Mouse (Mus musculus) G1E-ER4 (cell line): ENCODE measurements around the gene Klf12. TPM values are rescaled to one million over a fixed set of nuclear protein-coding genes. Genes with fewer than 3 reads are reported as not detected.

Experiments
- GATA1 ChIP-seq: IDR thresholded peaks from one replicate; pipeline ENCODE4 v1.8.0; 2012; ENCODE audit warnings: low read length, inconsistent platforms
- polyA plus RNA-seq: library from polyadenylated mRNA; stranded (reverse); fragments of >175 nt; gene quantifications from 2 replicates; pipeline ENCODE4 v1.2.3, GENCODE M21; 2012

The Klf12 gene
- polyA plus RNA-seq, 1 experiment: not detected

DNA sequence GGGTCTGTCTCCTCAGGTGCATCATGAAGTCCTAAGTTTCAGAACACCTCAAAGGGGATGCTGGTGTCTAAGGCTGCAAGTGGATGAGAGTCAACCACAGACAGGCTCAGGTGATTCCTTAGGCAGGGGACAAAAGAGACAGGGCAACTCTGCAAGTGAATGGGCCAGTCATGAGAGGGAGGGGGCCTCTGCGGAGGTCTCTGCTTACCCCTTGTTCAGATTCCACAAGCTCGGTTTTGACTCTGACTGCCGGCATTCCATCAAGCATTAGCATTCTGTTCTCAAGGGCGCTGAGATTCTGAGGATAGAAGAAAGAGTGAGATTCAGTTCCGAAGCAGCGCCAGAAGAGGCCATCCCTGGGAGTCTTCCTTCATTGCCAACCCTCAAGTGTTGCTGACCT is 174.9 kb downstream of the Klf12 start:
- TF ChIP-seq GATA1: no peak

DNA sequence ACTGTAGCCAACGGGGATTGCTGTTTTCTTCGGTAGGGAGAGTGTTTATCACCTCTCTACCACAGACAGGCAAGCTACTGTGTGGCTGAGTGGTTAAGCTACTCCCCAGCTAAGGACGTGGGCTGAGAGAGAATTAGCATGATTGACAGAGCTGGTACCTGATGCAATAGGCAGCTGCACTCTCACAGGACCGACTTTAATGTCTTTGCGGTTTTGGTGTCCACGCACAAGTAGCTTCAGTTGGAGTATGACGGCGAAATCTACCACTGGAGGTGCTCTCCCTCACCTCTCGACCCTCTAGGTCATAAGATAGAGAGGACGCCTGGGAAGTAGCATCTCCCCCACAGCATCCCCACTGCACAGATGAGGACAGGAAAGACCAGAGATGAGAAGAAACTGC is 178.9 kb downstream of the Klf12 start:
- no peak for TF ChIP-seq GATA1

DNA sequence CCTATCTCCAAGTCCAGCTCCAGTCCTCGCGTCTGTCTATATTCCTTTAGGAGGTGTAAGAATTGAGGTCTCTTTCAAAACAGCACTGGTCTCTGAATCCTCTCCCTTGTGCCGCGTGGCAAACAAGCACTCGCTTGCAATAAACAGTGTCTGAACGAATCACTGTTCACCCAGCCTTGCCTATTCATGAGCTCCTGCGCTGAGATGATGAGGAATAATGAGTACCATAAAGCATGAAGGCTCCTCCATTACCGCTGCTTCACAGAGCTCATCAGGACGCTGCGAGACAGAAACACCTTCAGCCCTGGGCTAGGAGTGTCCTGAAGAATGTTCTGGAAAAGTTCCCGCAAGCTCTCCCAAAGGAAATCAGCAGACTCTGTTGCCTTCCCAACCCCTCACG is 179.7 kb downstream of the Klf12 start:
- no peak for TF ChIP-seq GATA1

DNA sequence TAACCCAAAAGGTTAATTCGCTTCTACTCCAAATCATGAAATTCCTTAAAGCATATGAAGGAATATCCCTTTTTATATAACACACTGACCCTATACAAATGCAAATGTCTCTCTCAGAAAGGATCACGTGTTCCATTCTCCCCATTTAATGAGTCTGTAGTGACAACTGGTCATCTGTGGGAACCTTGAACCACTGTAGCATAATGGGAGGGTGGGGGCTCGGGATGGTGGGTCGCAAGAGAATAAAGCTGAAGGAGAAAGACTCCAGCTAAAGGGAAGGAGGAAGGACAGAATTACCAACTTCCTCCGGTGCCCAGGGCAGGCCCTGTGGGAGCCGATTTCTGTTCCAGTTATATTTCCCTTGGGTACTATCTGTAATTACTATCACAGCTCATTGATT is 180.7 kb downstream of the Klf12 start:
- no peak for TF ChIP-seq GATA1

DNA sequence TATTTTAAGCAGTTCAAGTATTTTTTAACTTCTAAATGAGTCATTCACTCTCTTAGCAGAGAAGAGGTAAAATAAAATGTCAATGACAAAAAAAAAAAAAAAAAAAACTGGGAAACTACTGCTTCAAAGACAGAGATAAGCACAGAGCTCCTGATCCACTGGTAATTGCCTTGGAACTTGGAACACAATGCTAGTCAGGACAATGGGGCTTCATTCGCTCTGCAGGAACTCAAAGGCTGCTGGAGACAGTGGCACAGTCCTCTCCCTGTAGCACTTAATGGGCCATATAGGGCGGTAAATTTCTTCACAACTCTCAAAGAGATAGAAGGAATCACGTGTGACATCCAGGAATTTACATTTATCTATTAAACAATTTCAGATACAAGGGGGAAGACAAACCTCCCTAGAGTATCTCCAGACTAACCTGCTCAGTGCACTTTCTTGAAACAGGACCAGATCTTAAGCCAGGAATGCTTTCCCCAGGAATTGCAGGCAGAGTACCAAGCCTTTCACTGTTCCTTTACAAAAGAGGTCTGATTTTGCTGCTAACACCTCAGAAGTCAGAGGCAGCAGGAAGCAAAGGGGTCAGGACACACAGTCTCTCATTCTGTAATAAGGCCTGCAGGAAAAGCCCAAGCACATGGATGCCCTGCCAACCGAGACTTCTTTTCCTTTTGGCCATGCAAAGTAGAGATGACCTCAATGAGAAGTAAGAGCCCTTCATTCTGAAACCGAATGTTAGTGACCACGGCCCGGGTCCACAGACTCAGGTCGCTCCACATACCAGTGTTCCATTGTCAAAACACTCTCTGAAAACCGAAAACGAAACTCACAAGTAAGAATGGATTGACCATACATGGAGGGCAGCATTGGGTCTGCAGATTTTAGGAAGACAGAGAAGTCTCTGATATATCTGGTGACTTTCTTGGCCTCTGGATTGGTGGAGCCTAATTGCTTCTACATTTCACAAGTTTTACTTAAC is 187.0 kb downstream of the Klf12 start:
- TF ChIP-seq GATA1: no peak

DNA sequence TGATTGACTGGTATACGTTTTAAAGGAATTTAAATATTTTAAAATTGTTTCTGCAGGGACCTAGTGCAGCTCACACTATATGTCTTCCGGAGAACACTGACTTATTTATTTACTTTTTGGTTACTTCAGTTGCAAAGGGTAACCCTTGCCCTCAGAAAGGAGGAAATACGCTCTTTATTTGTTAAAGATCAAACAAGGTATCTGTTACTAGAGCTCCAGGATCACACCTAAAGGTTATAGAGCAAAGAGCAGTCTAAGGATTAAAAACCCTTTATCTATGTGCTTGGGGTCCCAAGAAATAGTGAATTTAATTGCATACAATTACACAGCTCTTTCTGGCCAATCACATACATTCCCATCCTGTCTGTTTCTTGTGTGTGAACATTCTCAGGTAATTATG is 188.7 kb downstream of the Klf12 start:
- TF ChIP-seq GATA1: no peak

DNA sequence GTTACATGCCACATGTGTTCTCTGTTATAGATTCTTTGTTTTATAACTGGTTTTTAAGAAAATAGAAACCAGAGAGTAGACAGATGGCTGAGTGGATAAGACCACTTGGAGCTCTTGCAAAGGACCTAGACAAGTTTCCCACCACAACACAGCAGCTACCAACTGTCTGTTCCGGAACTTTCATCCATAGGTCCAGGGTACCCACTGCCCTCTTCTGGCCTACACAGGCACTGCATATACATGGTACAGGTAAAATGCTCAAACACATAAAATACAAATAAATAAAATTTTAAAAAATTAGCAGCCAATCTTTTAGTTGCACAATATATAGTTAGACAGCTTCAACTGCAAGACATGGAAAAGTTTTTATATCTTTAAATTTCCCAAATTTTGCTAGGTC is 194.0 kb downstream of the Klf12 start:
- TF ChIP-seq GATA1: no peak

DNA sequence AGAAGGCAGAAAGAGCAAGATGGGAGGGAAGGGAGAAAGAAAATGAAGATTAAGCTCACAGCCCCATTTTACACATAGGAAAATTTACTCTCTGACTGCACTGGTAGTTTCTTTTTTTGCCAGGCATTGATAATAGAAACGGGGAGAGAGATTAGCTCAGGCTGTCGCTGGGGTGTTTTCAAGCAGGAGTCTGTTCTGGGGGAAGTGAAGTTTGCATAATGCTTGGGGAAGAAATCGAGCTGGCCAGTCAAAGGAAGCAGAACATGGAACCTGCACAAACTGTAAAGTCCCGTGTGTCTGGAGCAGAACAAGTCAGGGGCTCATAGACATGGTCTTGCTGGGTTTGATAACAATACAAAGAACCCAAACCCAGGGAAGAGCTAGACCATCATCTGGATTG is 204.9 kb downstream of the Klf12 start:
- TF ChIP-seq GATA1: no peak

DNA sequence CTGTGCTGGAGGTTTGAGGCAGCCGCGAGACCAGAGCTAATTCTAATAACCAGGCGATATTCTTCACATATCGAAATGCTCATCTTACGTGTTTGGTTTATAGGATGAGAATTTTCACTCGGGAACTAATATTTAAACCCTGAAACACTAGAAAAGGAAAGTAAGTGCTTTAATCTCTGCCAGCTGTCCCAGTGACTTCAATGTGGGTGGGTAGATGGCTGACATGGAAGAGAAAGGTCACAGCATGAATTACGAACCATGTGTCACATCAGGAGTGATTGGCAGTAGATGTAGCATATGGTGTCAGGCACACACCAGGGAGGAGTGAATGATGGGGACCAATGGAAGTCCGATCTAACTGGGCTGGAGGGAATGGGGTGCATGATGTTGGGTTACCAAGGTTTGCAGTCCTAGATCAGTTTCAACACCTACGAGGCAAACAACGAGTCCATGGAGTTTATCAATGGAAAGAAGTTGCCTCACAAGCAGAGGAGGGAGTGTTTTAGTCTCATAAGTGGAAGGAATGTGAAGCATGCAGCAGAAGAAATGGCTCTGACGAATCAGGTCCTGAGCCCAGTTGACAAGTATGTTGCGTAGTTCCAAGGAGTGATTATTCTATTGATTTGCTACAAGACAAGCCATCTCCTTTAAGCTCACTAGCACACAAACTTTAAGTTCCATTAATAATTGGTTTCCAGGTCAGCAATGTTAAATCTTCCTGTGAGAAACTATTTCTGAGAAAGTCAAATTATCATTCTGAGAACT is 211.9 kb downstream of the Klf12 start:
- TF ChIP-seq GATA1: no peak

DNA sequence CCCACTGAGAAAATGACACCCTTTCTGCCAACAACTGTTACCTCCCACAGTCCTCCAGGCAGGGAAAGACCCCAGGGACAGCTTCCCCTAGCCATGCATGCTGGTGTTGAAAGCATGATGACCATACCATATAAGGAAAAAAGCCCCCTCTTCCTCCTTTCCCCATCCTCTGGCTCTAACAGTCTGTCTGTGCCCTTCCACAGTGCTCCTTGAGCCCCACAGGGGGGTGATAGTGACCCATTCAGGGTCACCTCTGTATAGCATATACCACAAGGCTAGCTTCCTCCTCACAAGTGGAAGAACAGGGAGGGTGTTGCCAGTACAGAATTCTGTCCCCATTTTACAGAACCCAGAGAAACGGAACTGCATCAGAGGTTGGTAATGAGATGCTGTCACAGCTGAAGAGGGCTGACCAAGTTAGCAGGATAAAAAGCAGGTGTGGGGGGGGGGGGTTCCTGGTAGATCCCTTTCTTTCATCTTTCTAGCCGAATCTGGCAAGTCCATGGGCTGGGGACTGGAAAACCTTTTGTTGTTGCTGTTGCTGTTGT is 214.9 kb downstream of the Klf12 start:
- no peak for TF ChIP-seq GATA1

DNA sequence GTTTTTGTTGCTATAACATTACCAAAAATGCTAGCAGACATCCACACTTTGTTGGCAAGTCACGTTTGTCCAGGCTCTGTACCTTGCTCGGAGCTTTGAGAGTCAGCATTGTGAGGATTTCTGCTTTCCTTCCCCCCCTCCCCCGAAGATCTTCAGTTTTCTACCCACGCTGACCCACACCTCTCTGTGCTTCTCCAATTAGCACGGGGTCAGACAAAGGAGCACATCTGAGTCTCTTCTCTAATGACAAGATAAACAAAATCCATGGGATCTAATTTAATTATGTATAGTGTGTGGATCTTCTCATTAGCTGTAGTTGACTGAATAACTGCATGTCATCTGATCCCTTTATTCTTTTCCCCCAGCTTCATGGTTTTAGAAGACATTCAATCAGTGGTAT is 215.8 kb downstream of the Klf12 start:
- TF ChIP-seq GATA1: no peak

DNA sequence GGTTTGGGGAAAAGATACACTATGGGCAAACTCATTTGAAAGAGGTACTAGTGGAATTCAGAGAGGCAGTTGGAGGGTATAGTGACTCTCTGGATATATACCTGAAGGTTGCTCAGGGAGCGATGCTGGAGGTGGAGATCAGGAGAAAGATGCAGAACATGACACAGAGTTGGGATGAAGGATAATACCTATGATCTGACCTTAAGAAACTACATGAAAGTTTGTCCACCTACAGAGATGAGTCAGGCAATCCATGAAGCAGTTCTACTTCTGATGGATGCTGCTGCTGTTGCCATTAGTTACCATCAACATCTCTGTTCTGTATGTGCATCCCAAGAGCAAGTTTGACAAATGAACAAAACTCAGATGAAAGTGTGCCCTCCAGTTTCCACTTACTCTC is 222.0 kb downstream of the Klf12 start:
- TF ChIP-seq GATA1: no peak

DNA sequence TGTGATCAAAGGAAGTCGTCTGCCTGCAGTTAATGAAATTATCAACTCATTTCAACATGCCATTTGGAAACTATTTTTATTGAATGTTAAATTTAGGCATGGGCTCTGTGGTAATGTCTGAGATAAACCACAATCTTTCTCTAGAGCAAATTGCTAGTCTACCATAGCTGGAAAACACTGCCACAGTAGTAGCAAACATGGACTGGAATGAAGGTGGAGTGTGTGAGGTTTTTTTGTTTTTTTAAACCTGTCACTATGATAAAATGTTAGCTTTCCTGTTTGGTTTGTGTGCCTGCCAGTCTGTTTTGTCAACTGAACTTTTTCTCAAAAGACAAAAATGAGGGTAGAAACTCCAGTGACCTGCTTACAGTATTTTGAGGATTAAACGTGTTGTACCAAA is 230.3 kb downstream of the Klf12 start:
- TF ChIP-seq GATA1: no peak

DNA sequence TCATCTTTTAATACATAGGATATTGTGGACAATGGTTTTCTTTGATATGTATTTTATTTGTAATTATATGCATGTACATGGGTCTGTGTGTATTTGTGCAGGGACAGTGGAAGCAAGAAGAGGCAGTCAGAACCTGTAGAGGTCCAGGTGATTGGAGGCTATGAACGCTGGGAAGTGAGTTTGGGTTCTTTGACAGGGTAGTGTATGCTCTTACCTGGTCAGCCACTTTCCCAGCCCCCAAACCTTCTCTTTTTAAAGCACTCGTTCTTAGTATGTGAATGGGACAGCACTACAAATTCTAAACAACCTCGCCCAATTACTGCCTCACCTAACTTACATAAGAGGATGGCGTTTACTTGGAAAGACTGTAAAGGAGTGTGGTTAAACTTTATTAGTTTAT is 231.0 kb downstream of the Klf12 start:
- no peak for TF ChIP-seq GATA1

DNA sequence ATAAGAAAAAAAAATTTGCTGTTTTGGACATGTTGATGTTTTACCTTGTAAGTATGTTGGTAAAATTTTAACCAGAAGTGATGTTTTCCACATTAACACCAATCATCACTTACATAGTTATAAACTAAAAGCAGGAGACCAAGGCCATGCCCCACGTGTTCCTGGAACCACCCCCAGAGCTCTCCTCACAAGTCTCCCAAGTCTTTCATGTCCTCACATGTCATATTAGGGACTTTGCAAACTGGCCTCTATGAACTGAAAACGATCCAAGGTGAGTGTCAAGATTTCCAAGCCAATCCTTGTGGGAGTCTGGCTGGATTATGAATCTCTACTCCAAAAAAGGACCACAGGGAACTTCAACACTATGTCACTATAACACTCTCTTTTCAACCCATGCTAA is 231.6 kb downstream of the Klf12 start:
- no peak for TF ChIP-seq GATA1

DNA sequence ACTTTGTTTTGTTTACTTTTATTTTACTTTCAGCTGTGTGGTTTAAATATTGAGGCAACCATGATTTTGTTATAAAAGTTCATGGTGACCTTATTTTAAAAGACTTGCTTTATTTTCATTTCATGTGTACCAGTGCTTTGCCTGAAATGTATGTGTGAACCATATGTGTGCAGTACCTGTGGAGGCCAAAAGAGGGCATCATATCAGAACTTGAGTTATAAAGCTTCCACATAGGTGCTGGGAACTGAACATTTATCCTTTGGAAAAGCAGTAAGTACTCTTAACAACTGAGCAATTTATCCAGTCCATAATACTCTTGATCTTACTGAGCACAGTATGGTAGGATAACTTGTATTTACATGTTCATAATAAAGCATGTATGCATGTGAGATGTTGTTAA is 239.0 kb downstream of the Klf12 start:
- TF ChIP-seq GATA1: no peak
